Mouse (Mus musculus) C2C12 (cell line): ENCODE measurements around the gene Klf9. TPM values are rescaled to one million over a fixed set of nuclear protein-coding genes. Genes with fewer than 3 reads are reported as not detected.

Experiments used
- H3K27me3 ChIP-seq: one replicate; pipeline ENCODE4 v1.6.1; 2011; ENCODE audit not compliant: control insufficient read depth, insufficient read depth, insufficient read length
- H3K36me3 ChIP-seq: one replicate; pipeline ENCODE4 v1.6.1; 2011; ENCODE audit not compliant: control insufficient read depth, insufficient read depth
- H3K4me3 ChIP-seq: one replicate; pipeline ENCODE4 v1.5.1; 2011; ENCODE audit warnings: mild to moderate bottlenecking, control low read depth; ENCODE audit not compliant: poor library complexity, insufficient read depth, severe bottlenecking
- H3K79me2 ChIP-seq: one replicate; pipeline ENCODE4 v1.6.1; 2011; ENCODE audit not compliant: control insufficient read depth, insufficient read depth
- H3K79me3 ChIP-seq: one replicate; pipeline ENCODE4 v1.6.1; 2011; ENCODE audit warnings: low read depth, control low read depth
- H3ac ChIP-seq: one replicate; pipeline ENCODE3; 2011; ENCODE audit warnings: low read depth; ENCODE audit not compliant: control insufficient read depth, insufficient read length
- CEBPB ChIP-seq: IDR thresholded peaks from one replicate; pipeline ENCODE4 v1.6.1; 2011; ENCODE audit warnings: low read depth, mild to moderate bottlenecking, control low read depth, moderate library complexity
- CTCF ChIP-seq: IDR thresholded peaks from one replicate; pipeline ENCODE4 v1.5.1; 2011; ENCODE audit not compliant: control insufficient read depth, insufficient read depth, insufficient read length
- FOSL1 ChIP-seq: IDR thresholded peaks from one replicate; pipeline ENCODE4 v1.8.0; 2011; ENCODE audit warnings: mild to moderate bottlenecking, low read length; ENCODE audit not compliant: poor library complexity, insufficient read depth, severe bottlenecking
- MAX ChIP-seq: IDR thresholded peaks from one replicate; pipeline ENCODE4 v1.6.1; 2011; ENCODE audit warnings: mild to moderate bottlenecking, control low read depth
- MYOD1 ChIP-seq: IDR thresholded peaks from one replicate; pipeline ENCODE4 v1.6.1; 2011; ENCODE audit warnings: low read depth; ENCODE audit not compliant: control insufficient read depth, insufficient read length
- MYOG ChIP-seq: IDR thresholded peaks from one replicate; pipeline ENCODE4 v1.6.1; 2011; ENCODE audit not compliant: control insufficient read depth, insufficient read length; ENCODE audit errors: extremely low read depth
- USF1 ChIP-seq: IDR thresholded peaks from one replicate; pipeline ENCODE4 v1.6.1; 2011; ENCODE audit warnings: low read depth, mild to moderate bottlenecking, control low read depth, moderate library complexity
- microRNA-seq: library from miRNA; unstranded; fragments of <30 nt; microRNA quantifications from one replicate; pipeline ENCODE4, GENCODE M21; 2019; ENCODE audit warnings: borderline microRNAs expressed
- polyA plus RNA-seq: library from polyadenylated mRNA; unstranded; fragments of >200 nt; fragmentation: generic; extraction: Trizol; gene quantifications from one replicate; pipeline ENCODE4 v1.2.1, GENCODE M21; 2012; ENCODE audit warnings: missing spikeins

The Klf9 gene
- polyA plus RNA-seq, 1 experiment, result 2.5 TPM

DNA sequence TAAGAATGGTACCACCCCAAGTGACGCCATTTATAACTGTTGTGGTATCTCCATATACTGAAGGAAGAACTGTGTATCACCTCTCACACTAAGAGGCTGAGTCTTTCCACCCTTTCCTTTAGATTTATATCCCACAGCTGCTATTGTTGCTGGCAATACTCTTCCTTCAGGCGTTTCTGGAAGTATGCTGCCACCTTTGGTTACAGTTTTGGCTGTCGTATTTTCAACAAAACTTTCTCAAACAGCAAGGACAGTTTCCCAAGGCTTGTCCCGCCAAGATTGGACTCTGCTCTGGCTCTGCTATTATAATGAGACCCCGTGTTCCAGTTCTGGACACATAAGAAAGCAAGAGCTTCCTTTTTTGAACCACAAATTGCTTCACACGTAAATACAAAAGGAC is 70.3 kb downstream of the Klf9 start:
- Histone ChIP-seq H3ac (no peak overlapping the region), H3K79me2 (no peaks in the 10 kb centered on the region), H3K4me3 (no peak overlapping the region), H3K79me3 (no peaks in the 10 kb centered on the region), H3K36me3 (peaks cover 74% of the 10 kb centered on the region), H3K27me3 (no peaks in the 10 kb centered on the region)
- TF ChIP-seq USF1, result no peak
- TF ChIP-seq CTCF, result no peak
- no peak for TF ChIP-seq MAX
- no peak for TF ChIP-seq CEBPB
- no peak for TF ChIP-seq FOSL1
- TF ChIP-seq MYOD1, result no peak
- TF ChIP-seq MYOG, result no peak

DNA sequence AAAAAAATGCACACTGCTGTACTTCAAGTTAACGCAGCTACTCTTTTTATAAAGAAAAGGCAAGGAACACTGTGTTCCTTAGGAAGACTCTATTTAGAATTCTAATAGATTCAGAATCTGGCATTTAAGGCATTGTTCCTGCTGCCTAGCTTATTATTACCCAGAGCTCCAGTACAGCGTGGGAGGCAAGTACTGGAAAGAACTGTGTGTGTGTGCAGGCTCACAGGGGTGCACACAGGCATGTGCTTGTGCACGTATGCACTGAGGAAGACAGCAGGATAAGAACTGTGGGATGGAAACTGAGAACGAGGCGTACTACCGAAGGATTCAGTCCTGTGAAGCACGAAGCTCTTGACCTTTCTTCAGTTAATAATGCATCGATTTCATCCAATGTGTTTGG is 73.3 kb downstream of the Klf9 start:
- H3K36me3 ChIP-seq, result peaks cover 73% of the 10 kb centered on the region
- no peak overlapping the region for H3ac ChIP-seq
- TF ChIP-seq USF1 (no peak), MAX (no peak), FOSL1 (no peak), CTCF (no peak), CEBPB (no peak), MYOD1 (no peak), MYOG (no peak)
- H3K79me2 ChIP-seq, result no peaks in the 10 kb centered on the region
- H3K27me3 ChIP-seq, result no peaks in the 10 kb centered on the region
- H3K79me3 ChIP-seq, result no peaks in the 10 kb centered on the region
- H3K4me3 ChIP-seq, result no peak overlapping the region

Small RNA genes lying within 50 kb of the gene (microRNA-seq; reads per million reads assigned to microRNA genes)
- 0.36 reads per million for gene Mir1192

Other genes with a start within 250 kb of the Klf9 start
- 7.7 TPM for gene Smc5, start 132.7 kb downstream of the Klf9 start, polyA plus RNA-seq